Mouse (Mus musculus): ENCODE data around the gene Tuba1c. TPM values are rescaled to one million over a fixed set of nuclear protein-coding genes. Genes with fewer than 3 reads are reported as not detected.
"Not testable (repeated sequence)": the region's sequence is repeated elsewhere in the genome, so short reads cannot be mapped to it uniquely, and the experiment has no call there.

The Tuba1c gene
- polyA plus RNA-seq, 1 experiment from 2014 or later, result 28.2 TPM

DNA sequence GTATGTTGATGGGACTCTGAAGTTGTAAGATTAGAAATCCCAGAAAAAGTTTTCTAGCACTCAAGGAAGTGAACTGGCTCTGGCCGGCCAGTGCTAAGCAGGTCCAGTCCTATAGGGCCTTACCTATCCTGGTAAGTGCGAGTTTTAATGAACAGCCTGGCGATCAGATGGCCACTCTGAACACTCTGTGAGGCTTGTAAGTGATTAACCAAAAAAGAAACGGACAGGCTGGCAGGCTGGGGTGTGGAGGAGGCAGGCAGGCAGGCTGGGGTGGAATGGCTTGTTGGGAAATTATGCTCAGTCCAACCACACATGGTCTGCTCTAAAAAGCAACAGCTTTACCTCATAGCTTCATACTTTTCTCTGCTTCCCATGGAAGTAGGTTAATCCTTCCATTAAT is 5.7 kb downstream of the Tuba1c start:
- no peak for ATAC-seq (ENCODE audit: low FRiP score)
- Histone ChIP-seq H3K4me2 (no peak overlapping the region), H3K9me3 (no peaks in the 10 kb centered on the region), H3K27me3 (peaks cover 9% of the 10 kb centered on the region), H3K4me3 (no peak overlapping the region), H3K27ac (no peak overlapping the region), H3K4me1 (replicated peaks) (peaks cover 13% of the 10 kb centered on the region), H3K9ac (no peak overlapping the region), H3K36me3 (no peaks in the 10 kb centered on the region)
- WGBS, result 85% methylated on average over 4 of the region's 4 CpGs

DNA sequence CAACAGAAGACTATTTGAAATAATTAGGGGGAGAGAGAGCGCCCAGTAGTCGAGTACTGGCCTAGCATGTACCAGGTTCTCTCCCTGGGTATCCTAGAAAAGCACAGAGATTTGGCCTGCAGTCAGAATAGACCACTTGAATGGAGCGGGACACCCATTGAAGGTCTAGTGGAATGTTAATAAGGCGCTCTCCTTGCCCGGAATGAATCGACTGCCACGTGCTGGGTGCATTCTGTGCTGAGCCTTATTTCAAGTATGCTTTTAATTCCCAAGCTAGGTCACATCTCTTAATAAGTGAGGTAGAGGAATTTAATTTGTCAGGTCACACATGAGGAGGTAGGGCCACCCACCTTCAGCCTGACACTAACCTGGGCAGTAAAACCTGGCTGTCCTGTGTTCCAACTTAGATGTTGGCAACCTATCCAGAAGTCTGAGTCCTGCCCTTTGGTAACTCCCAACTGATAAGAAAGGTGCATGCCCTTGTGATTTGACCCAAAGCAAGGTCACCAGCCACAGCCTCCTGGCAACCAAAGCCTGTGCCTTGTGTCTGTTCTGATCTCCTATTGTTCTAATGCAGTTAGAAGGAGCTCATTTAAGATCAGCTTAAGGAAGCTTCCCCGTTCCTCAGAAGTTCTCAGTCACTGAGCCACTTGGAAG is 6.7 kb downstream of the Tuba1c start:
- H3K4me2 ChIP-seq, result no peak overlapping the region
- peaks cover 13% of the 10 kb centered on the region; the same call in 1 of the 2 replicates for H3K4me1 ChIP-seq (replicated peaks)
- H3K27me3 ChIP-seq, result 0 out of 2 replicates have a peak, but pooled peaks cover 2% of the 10 kb centered on the region
- H3K27ac ChIP-seq, result no peak overlapping the region
- H3K4me3 ChIP-seq, result no peak overlapping the region
- no peaks in the 10 kb centered on the region for H3K36me3 ChIP-seq
- no peak overlapping the region for H3K9ac ChIP-seq
- no peaks in the 10 kb centered on the region for H3K9me3 ChIP-seq
- no peak for ATAC-seq (ENCODE audit: low FRiP score)
- WGBS, result 91% methylated on average over 8 of the region's 8 CpGs

DNA sequence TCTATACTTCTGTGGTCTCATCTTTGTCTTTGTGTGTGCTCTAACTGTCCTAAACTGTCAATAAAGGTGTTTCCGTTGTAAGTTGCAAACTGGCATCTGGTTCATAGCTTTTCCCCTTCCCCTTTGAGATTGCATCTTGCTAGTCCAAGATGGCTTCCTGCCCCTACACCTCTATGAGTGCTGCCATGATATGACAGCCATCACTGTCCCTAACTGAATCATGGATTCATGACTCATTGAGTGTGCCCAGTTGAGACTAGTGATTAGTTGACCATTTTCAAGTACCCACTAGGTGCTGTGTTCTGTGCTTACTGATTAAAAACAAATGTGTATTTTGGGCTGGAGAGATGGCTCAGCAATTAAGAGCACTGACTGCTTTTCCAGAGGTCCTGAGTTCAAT is 8.3 kb downstream of the Tuba1c start:
- no peak for ATAC-seq (ENCODE audit: low FRiP score)
- no peak overlapping the region for H3K9ac ChIP-seq
- no peaks in the 10 kb centered on the region for H3K36me3 ChIP-seq
- H3K27me3 ChIP-seq, result 0 out of 2 replicates have a peak, but pooled peaks cover 3% of the 10 kb centered on the region
- H3K4me3 ChIP-seq, result no peak overlapping the region
- no peak overlapping the region for H3K4me2 ChIP-seq
- H3K4me1 ChIP-seq (replicated peaks), result 0 out of 2 replicates have a peak, but pooled peaks cover 7% of the 10 kb centered on the region
- WGBS, result 96% methylated on average over 1 of the region's 1 CpGs
- no peaks in the 10 kb centered on the region for H3K9me3 ChIP-seq
- no peak overlapping the region for H3K27ac ChIP-seq

DNA sequence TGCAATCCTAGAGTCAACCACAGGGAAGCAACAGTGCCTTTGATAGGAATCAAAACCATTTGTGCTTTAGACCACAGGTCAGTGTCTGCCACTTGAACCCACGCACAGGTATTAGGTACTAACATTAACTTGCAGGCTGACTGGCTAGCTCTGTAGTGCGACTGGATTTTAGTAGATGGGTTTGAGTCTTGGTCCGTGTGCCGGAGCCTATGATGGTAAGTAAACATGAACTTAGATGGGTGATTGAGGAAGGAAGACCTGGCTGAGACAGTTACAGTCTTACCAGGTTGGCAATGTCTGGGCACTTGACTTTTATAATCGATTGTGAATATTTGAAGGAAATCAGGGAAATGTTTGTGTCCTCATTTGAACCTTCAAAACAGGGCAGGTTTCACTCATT is 9.1 kb downstream of the Tuba1c start:
- H3K27me3 ChIP-seq, result 0 out of 2 replicates have a peak, but pooled peaks cover 3% of the 10 kb centered on the region
- ATAC-seq (ENCODE audit: low FRiP score), result no peak
- no peaks in the 10 kb centered on the region for H3K9me3 ChIP-seq
- H3K4me3 ChIP-seq, result no peak overlapping the region
- WGBS, result 94% methylated on average over 5 of the region's 5 CpGs
- H3K36me3 ChIP-seq, result no peaks in the 10 kb centered on the region
- no peak overlapping the region for H3K27ac ChIP-seq
- H3K9ac ChIP-seq, result no peak overlapping the region
- no peak overlapping the region for H3K4me2 ChIP-seq
- 0 out of 2 replicates have a peak, but pooled peaks cover 7% of the 10 kb centered on the region for H3K4me1 ChIP-seq (replicated peaks)

DNA sequence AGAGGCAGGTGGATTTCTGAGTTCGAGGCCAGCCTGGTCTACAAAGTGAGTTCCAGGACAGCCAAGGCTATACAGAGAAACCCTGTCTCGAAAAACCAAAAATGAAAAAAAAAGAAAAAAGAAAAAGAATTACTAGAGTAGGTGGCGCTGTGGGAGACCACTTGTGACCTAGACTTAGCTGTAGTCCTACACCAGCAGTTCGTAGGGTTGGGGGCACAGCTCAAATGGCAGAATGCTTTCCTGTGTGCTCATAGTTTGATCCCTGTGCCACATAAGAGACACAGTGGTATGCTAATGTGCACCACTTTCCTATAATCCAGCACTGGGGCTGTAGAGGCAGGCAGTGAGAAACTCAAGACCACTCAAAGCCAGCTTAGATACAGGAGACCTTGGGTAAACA is 9.6 kb downstream of the Tuba1c start:
- no peak for ATAC-seq (ENCODE audit: low FRiP score)
- H3K9me3 ChIP-seq, result no peaks in the 10 kb centered on the region
- H3K4me1 ChIP-seq (replicated peaks), result 0 out of 2 replicates have a peak, but pooled peaks cover 7% of the 10 kb centered on the region
- 87% methylated on average over 4 of the region's 4 CpGs for whole genome bisulfite sequencing
- no peak overlapping the region for H3K4me3 ChIP-seq
- no peaks in the 10 kb centered on the region for H3K36me3 ChIP-seq
- 0 out of 2 replicates have a peak, but pooled peaks cover 3% of the 10 kb centered on the region for H3K27me3 ChIP-seq
- H3K4me2 ChIP-seq, result no peak overlapping the region
- H3K9ac ChIP-seq, result no peak overlapping the region
- H3K27ac ChIP-seq, result no peak overlapping the region

DNA sequence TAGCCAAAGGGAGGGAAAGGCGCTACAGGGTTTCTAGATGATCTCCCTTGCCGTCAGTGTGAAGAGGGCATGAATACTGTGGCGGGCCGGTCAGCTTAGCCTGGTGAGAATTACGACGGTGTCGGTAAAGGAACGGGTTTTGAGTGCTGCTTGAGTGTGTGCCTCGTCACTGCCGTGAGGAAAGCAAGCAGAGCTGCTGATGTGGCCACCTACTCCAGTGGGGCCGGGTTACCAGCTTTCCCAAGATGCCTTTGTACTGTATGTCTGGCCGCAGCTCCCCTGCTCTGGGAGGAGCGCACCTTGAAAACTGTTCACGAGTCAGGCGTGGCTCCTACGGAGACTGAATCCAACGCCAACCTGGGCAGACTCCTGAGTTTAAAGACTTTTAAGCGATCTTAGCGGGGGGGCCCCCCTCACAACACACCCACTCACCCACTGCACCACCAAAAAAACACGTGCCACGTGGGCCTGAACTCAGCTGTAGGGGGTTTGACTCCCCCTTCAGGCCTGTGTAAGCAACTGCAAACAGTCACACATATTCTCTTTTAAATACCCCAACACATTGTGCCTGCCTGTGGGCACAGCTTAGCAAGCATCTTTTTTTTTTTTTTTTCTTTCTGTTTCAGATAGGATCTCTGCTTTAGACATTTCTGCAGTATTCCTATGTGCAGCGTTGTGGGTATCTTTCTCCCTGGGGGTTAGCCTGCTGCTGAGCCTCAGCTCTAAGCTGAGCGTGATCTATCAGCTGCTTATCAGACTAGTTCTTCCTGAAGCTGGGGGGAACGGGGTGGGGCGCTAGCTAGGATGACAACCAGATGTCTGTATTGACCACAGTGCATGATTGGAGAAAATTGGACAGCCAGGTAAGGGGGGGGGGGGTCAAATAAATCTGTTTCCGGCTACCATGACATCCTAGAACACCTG is 10.6 kb downstream of the Tuba1c start:
- ATAC-seq (ENCODE audit: low FRiP score), result no peak
- H3K4me1 ChIP-seq (replicated peaks), result 0 out of 2 replicates have a peak, but pooled peaks cover 7% of the 10 kb centered on the region
- no peak overlapping the region for H3K27ac ChIP-seq
- 0 out of 2 replicates have a peak, but pooled peaks cover 3% of the 10 kb centered on the region for H3K27me3 ChIP-seq
- H3K9me3 ChIP-seq, result no peaks in the 10 kb centered on the region
- 75% methylated on average over 26 of the region's 26 CpGs for WGBS
- H3K4me2 ChIP-seq, result no peak overlapping the region
- no peak overlapping the region for H3K9ac ChIP-seq
- no peak overlapping the region for H3K4me3 ChIP-seq
- H3K36me3 ChIP-seq, result no peaks in the 10 kb centered on the region

DNA sequence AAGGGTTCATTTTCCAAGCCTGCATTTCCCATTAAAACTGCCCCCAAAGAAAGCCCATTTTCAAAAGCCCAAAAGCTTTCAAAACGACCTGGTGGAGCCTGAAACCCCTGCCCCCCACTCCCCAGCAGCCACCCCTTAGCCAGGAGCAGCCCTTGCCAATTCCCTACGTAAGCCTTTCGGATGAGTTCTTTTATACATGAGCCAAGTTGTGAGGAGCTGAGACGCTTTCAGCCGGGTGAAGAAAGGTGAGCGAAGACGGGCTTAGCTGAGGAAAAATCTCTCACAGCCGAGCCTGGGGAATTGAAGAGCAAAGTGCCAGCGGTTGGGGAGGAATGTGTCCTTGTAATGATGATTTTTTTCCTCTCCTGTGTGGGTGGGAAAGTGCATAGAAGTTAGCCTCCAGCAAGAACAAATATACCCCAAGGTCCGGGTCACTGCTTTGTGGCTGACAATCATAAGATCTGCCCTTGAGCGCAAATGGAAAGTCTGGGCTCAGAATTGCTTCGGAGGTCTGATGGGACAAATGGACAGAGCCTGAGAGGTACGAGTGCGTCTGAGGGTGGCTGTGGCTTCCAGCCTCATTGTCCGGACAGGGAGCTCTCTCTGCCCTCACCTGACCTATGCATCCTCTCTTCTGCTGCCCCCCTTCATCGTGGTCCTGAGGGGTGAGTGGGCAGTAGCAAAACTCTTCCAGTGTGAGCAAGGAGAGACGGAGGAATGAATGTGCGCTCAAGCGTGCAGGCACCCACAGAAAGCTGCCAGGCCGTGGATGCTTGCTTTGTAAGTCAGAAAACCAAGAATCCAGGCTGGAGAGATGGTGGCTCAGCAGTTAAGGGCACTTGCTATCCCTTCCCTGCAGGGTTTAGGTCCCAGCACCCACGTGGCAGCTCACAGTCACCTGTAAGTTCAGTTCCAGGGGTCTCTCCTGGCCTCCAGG is 11.5 kb downstream of the Tuba1c start:
- Histone ChIP-seq H3K36me3 (no peaks in the 10 kb centered on the region), H3K4me1 (replicated peaks) (0 out of 2 replicates have a peak, but pooled peaks cover 7% of the 10 kb centered on the region), H3K27ac (0 out of 2 replicates have a peak overlapping the region, but pooled peaks have one; percentile 13), H3K9me3 (no peaks in the 10 kb centered on the region), H3K4me2 (no peak overlapping the region), H3K9ac (0 out of 2 replicates have a peak overlapping the region, but pooled peaks have one; percentile 24), H3K4me3 (no peak overlapping the region), H3K27me3 (0 out of 2 replicates have a peak, but pooled peaks cover 3% of the 10 kb centered on the region)
- ATAC-seq (ENCODE audit: low FRiP score), result no peak
- 53% methylated on average over 21 of the region's 21 CpGs for WGBS

DNA sequence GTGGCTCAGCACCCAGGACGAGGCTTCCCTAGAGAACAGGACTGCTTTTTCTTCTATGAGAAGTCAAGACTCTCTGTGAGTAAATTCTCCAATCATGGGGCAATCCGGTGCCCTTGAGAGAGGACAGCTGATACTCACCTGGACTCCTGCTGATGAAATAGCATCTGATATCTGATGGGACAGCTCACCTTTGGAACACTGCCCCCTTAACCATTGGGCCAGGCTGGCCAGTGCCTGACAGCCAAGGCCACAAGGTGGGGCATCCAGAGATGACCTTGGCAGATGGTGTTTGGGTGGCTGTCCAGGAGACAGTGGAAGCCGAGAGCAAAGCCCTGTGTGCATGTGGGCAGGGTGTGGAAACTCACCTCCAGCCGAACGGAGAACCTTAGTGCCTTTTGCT is 12.6 kb downstream of the Tuba1c start:
- Histone ChIP-seq H3K4me3 (no peak overlapping the region), H3K9ac (no peak overlapping the region), H3K27ac (no peak overlapping the region), H3K4me2 (no peak overlapping the region), H3K9me3 (no peaks in the 10 kb centered on the region), H3K36me3 (no peaks in the 10 kb centered on the region), H3K27me3 (0 out of 2 replicates have a peak, but pooled peaks cover 3% of the 10 kb centered on the region), H3K4me1 (replicated peaks) (0 out of 2 replicates have a peak, but pooled peaks cover 7% of the 10 kb centered on the region)
- WGBS, result 91% methylated on average over 5 of the region's 5 CpGs
- ATAC-seq (ENCODE audit: low FRiP score), result no peak

DNA sequence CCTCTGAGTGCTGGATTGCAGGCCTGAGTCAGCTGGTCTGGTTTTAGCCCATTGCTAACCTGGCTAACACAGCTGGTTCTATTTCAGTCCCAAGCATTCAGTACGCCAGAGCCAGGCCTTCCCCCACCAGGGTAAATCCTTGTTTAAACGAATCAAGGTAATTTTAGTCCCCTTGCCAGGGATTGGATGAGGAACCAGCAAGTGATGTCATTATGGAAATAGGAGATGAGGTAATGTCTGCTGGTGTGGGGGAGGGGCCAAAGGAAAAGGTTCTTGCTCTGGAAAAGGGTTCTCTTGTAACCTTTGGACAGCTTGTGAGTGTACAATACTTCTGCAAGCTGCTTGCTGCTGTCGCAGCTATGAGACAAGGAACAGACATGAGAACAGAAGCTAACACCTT is 15.2 kb downstream of the Tuba1c start:
- H3K9ac ChIP-seq, result no peak overlapping the region
- 0 out of 2 replicates have a peak, but pooled peaks cover 3% of the 10 kb centered on the region for H3K27me3 ChIP-seq
- WGBS, result 68% methylated on average over 3 of the region's 3 CpGs
- H3K9me3 ChIP-seq, result no peaks in the 10 kb centered on the region
- no peak overlapping the region for H3K4me2 ChIP-seq
- H3K27ac ChIP-seq, result no peak overlapping the region
- 0 out of 2 replicates have a peak, but pooled peaks cover 7% of the 10 kb centered on the region for H3K4me1 ChIP-seq (replicated peaks)
- H3K36me3 ChIP-seq, result no peaks in the 10 kb centered on the region
- no peak overlapping the region for H3K4me3 ChIP-seq
- ATAC-seq (ENCODE audit: low FRiP score), result no peak

DNA sequence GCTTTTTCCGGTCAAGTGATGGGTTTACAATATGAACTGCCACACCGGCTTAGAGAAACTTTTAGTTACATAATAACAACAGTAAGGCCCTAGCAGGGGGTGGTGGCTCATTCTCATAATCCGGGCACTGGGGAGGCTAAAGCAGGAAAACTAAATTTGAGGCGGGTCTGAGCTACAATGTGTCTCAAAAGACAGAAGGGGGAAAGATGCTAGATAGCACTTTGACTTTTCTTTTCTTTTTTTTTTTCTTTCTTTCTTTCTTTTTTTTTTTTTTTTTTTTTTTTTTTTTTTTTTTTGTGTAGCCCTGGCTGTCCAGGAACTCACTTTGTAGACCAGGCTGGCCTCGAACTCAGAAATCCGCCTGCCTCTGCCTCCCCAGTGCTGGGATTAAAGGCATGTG is 16.0 kb downstream of the Tuba1c start:
- H3K4me3 ChIP-seq; H3K27ac ChIP-seq; H3K9me3 ChIP-seq; H3K27me3 ChIP-seq; H3K4me1 ChIP-seq (replicated peaks); H3K36me3 ChIP-seq; H3K9ac ChIP-seq; ATAC-seq (ENCODE audit: low FRiP score); H3K4me2 ChIP-seq: not testable (repeated sequence)
- WGBS, result 90% methylated on average over 6 of the region's 6 CpGs

DNA sequence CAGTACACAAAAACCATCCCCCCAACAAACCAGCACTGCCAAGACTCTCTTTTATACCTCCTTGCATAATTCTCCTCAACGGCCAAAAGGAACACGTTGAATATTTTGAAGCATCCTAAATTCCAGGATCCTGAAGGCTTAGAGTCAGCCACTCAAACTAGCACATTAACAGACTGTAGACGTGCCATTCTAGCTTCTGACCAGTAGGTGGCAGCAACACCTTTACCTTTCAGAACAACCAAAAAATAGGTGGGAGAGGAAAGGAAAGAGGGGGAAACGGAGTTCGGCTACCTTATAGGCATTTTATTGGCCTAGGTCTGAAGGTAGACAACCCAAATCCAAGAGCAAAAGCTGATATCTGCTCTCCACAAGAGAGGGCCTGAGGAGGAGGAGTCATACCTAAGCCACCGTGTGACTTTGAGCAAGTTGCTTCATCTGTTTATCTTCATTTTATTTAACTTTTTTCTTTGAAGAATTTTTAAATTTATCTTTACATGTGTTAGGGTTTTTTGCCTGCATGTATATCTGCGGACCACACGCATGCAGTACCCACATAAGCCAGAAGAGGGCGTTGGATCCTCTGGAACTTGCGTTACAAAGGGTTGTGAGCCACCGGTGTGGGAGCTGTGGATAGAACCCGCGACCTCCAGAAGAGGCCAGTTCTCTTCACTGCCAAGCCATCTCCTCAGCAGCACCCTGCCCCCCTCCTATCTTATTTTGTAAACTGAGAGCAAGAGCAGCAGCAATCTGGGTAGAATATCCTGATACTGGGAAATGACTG is 20.0 kb downstream of the Tuba1c start:
- peaks cover 19% of the 10 kb centered on the region for H3K4me1 ChIP-seq (replicated peaks)
- no peak overlapping the region for H3K4me3 ChIP-seq
- peaks cover 35% of the 10 kb centered on the region for H3K27me3 ChIP-seq
- 32% methylated on average over 13 of the region's 13 CpGs for WGBS
- no peak overlapping the region for H3K27ac ChIP-seq
- H3K4me2 ChIP-seq, result no peak overlapping the region
- no peak for ATAC-seq (ENCODE audit: low FRiP score)
- H3K9ac ChIP-seq, result no peak overlapping the region
- H3K36me3 ChIP-seq, result no peaks in the 10 kb centered on the region
- no peaks in the 10 kb centered on the region for H3K9me3 ChIP-seq
